19 mouse cellular contexts compared by ENCODE assay signal in the genomic region with DNA sequence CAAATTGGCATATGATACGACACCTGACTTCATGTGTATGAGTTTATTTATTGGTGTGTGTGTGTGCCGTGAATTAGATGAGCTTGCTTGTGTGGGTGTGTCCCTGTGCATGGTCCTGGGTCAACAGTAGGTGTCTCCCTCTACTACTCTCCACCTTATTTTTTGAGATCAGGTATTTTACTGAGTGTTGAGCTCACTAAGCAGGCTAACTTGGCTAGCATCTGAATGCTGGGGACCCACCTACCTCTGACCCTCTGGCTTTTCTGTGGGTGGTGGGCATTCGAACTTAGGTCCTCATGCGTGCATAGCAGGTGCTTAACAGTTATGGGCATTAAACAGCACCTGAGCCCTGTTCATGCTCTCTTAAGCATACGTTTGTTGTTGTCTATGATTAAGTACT.
DNase-seq lines count a peak whose midpoint lies in the region; ATAC-seq and TF ChIP-seq lines count a peak whose summit lies in the region.
"Had no signal": no experiment of that assay in that cellular context is flagged by ENCODE, and none has a peak within 500 bp of the region (broad histone marks: within the 10 kb centered on the region; RNA-seq: fewer than 3 reads in every experiment).

No protein-coding gene starts in this region.

- TF ChIP-seq EP300 in heart, adult 2 months (IDR thresholded peaks at IDR 0.05; ENCODE audit: insufficient read depth, low read depth, low read length) = no peak
- no peak for TF ChIP-seq EP300 in lung, postnatal 0 days (IDR thresholded peaks at IDR 0.05)

- ATAC-seq in lung, postnatal 0 days = no peak
- peak; percentile 79 for ATAC-seq in common myeloid progenitor, adult 5-6 weeks (replicated peaks; ENCODE audit: low read depth, poor library complexity, severe bottlenecking)
- no peak for ATAC-seq in forebrain, embryonic 16.5 days

- H3K27ac ChIP-seq in heart, adult 2 months = no peak overlapping the region
- no peak overlapping the region for H3K27ac ChIP-seq in lung, postnatal 0 days (ENCODE audit: low read length)
- no peak overlapping the region for H3K27ac ChIP-seq in forebrain, embryonic 16.5 days (ENCODE audit: low read length)
- H3K27ac ChIP-seq: hindbrain, embryonic 10.5 days; kidney, embryonic 15.5 days; midbrain, embryonic 10.5 days; neural tube, embryonic 15.5 days had no signal

- no peaks in the 10 kb centered on the region for H3K4me1 ChIP-seq in heart, adult 2 months (ENCODE audit: control insufficient read depth, insufficient read depth, low read length)
- no peaks in the 10 kb centered on the region for H3K4me1 ChIP-seq in lung, postnatal 0 days (ENCODE audit: insufficient read depth, low read depth, low read length)
- H3K4me1 ChIP-seq in forebrain, embryonic 16.5 days (replicated peaks; ENCODE audit: control insufficient read depth, insufficient read depth, low read length) = no peaks in the 10 kb centered on the region
- H3K4me1 ChIP-seq: heart, embryonic 12.5 days; hindbrain, embryonic 10.5 days; kidney, embryonic 15.5 days; midbrain, embryonic 10.5 days; neural tube, embryonic 15.5 days had no signal

- no peak overlapping the region for H3K4me3 ChIP-seq in heart, adult 2 months
- H3K4me3 ChIP-seq in lung, postnatal 0 days (ENCODE audit: low read depth, low read length) = no peak overlapping the region
- no peak overlapping the region for H3K4me3 ChIP-seq in forebrain, embryonic 16.5 days (replicated peaks; ENCODE audit: low read length)
- H3K4me3 ChIP-seq: heart, embryonic 12.5 days; hindbrain, embryonic 10.5 days; kidney, embryonic 15.5 days; midbrain, embryonic 10.5 days; neural tube, embryonic 15.5 days had no signal

- intact Hi-C loops in heart, adult 2 months (cut with DNase I) = no loop called here

- H3K79me2 ChIP-seq in heart, adult 2 months (replicated peaks; ENCODE audit: control insufficient read depth, insufficient read depth, low read length) = no peaks in the 10 kb centered on the region

- DNase-seq in heart, adult 2 months = no peak
- no peak for DNase-seq in heart, postnatal 4 days
- peak; percentile 1 for DNase-seq in lung, postnatal 36 days
- DNase-seq in lung, postnatal 0 days (ENCODE audit: low spot score) = no peak
- DNase-seq in thymus, postnatal 4 days = no peak
- no peak for DNase-seq in left cerebral cortex, adult 8-10 months (ENCODE audit: low spot score in 2 of 2)
- DNase-seq: adrenal gland, adult 2 months; cerebellum, adult 11 months; cerebellum, postnatal 36 days; gastrocnemius, postnatal 25 days; layer of hippocampus, adult 9-11 months had no signal

- H3K9me3 ChIP-seq in lung, postnatal 0 days (ENCODE audit: low read length) = no peaks in the 10 kb centered on the region
- no peaks in the 10 kb centered on the region for H3K9me3 ChIP-seq in forebrain, embryonic 16.5 days (ENCODE audit: control insufficient read depth, low read length)
- H3K9me3 ChIP-seq: heart, embryonic 12.5 days; hindbrain, embryonic 10.5 days; kidney, embryonic 15.5 days; midbrain, embryonic 10.5 days; neural tube, embryonic 15.5 days had no signal

- 83% methylated on average over 5 of the region's 5 CpGs for WGBS in heart, adult 2 months
- WGBS in lung, postnatal 0 days = 84% methylated on average over 5 of the region's 5 CpGs
- 93% methylated on average over 5 of the region's 5 CpGs for WGBS in forebrain, embryonic 16.5 days

- H3K9ac ChIP-seq in heart, adult 2 months (ENCODE audit: low read depth, low read length) = no peak overlapping the region
- H3K9ac ChIP-seq in lung, postnatal 0 days (replicated peaks; ENCODE audit: low read depth) = no peak overlapping the region
- H3K9ac ChIP-seq in forebrain, embryonic 16.5 days (replicated peaks; ENCODE audit: low read depth, low read length) = no peak overlapping the region
- H3K9ac ChIP-seq: heart, embryonic 12.5 days; kidney, embryonic 15.5 days; neural tube, embryonic 15.5 days had no signal

- TF ChIP-seq POLR2A in heart, adult 2 months (IDR thresholded peaks at IDR 0.05; ENCODE audit: insufficient read depth, low read depth, low read length) = no peak

- H3K36me3 ChIP-seq in heart, adult 2 months (ENCODE audit: control insufficient read depth, insufficient read depth, low read length) = no peaks in the 10 kb centered on the region
- no peaks in the 10 kb centered on the region for H3K36me3 ChIP-seq in lung, postnatal 0 days (ENCODE audit: insufficient read depth, low read length)
- no peaks in the 10 kb centered on the region for H3K36me3 ChIP-seq in forebrain, embryonic 16.5 days (ENCODE audit: control insufficient read depth, insufficient read depth)
- H3K36me3 ChIP-seq: heart, embryonic 12.5 days; hindbrain, embryonic 10.5 days; kidney, embryonic 15.5 days; midbrain, embryonic 10.5 days; neural tube, embryonic 15.5 days had no signal

- no peaks in the 10 kb centered on the region for H3K27me3 ChIP-seq in heart, adult 2 months (ENCODE audit: control insufficient read depth, insufficient read depth, low read length)
- H3K27me3 ChIP-seq in lung, postnatal 0 days (replicated peaks; ENCODE audit: insufficient read depth, low read length) = no peaks in the 10 kb centered on the region
- no peaks in the 10 kb centered on the region for H3K27me3 ChIP-seq in forebrain, embryonic 16.5 days (replicated peaks; ENCODE audit: control insufficient read depth, insufficient read depth, low read length)
- H3K27me3 ChIP-seq: heart, embryonic 12.5 days; kidney, embryonic 15.5 days; neural tube, embryonic 15.5 days had no signal

- peak; percentile 47 for TF ChIP-seq CTCF in heart, adult 2 months (IDR thresholded peaks at IDR 0.05)
- no peak for TF ChIP-seq CTCF in lung, postnatal 0 days (IDR thresholded peaks at IDR 0.05)

- H3K4me2 ChIP-seq in lung, postnatal 0 days (replicated peaks; ENCODE audit: low read depth, low read length) = no peak overlapping the region
- no peak overlapping the region for H3K4me2 ChIP-seq in forebrain, embryonic 16.5 days (ENCODE audit: low read length)
- H3K4me2 ChIP-seq: heart, embryonic 12.5 days; kidney, embryonic 15.5 days; liver, embryonic 11.5 days; neural tube, embryonic 15.5 days had no signal
